Mouse (Mus musculus) activated CD4-positive, CD25-positive, alpha-beta regulatory T cell, adult 9 weeks (primary cell): Measurements from ENCODE around the gene Gm16181. TPM values are rescaled to one million over a fixed set of nuclear protein-coding genes. Genes with fewer than 3 reads are reported as not detected.

Source experiments
- polyA plus RNA-seq: library from polyadenylated mRNA; unstranded; fragments of 100-300 nt; shearing (Covaris generic); gene quantifications from one replicate; pipeline ENCODE4 v1.2.1, GENCODE M21; 2017

Gm16181 gene
- polyA plus RNA-seq: 1.6 TPM

DNA sequence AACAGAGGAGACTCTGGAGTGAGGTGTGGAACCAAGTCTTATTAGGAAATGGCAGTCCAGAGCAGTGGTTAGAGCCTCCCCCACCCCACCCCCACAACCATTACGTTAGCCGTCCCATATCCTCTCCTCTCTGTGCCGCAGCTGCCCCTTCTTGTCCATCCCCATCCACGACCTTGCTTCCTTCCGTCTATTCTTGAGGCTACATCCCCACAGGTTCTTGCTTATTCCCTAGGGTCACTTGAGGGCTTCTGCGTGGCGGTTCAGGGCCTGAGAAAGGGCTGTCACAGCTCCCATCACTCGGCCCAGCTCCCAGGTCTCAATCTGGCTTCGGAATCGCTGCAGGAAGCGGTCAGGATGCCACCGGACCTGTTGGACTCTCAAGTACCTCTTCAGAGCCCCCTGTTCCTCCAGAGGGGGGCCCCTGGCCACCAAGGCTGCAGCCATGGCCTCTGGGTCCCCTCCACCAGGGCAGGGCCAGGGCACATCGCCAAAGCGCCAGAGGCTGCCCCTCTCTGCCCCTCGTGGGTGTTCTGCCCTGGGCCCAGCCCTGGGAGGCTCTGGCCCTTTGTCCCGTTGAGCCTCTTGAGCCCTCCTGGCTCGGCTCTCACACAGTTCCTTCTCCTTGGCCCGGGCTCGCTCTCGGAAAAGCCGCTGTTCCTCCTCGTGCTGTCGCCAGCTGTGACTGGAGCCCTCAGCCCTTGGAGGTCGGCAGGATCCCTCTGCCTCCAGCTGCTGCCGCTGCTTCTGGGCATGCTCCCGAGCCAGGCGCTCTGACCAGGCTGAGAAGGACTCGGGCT, at the start of gene Gm16181:
Gene Gm16181 (plus strand): TSS at position 679 of the 797 bp plus-strand sequence.

DNA sequence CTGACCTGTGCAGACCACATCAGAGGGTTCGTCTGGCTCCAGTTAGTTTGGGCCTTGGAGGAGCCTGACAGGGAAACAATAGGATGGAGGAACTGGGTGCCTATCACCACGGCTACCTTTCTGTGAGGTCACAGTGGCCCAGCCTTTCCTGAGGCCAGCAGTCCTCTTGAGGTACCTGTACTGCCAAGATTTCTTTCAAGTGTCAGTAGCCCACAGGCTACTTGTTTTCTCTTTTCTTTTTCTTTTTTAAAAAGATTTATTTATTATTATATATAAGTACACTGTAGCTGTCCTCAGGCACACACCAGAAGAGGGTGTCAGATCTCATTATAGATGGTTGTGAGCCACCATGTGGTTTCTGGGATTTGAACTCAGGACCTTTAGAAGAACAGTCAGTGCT, 44.7 kb upstream of the Gm16181 start, which contains the start of gene Aif1:
Gene Aif1 (minus strand): TSS at position 101 of the 400 bp plus-strand sequence.

DNA sequence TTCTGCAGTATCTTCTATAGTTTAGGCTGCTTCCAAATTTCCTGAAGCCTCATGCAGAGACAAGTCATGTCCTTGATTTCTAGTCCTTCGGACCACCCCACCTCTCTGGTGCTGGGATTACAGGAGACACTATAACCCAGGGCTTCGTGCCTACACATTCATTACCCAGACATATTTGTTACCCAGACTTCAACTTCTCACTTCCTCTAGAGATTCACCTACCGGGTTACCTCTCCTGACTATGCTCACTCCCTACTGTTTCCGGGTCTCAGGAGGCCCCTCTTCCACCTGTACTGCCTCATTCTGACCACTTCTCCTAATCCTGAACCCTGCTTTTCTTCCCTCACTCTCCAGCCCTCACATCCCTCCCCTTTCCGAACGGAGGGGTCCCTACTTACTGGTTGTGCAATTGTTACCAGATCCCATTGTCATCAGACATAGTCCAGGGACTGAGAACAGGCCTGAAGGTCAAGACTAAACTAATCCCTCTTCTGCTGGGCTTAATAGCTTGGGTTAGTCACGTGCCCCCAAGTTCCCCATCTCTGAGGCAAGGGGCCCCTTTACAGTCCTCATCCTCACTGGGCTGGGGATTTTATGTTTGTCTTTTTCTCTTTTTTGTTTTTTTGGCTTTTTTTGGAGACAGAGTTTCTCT, 32.5 kb upstream of the Gm16181 start, which contains the start of gene Lst1:
Gene Lst1 (minus strand): TSS at position 481 of the 652 bp plus-strand sequence.

DNA sequence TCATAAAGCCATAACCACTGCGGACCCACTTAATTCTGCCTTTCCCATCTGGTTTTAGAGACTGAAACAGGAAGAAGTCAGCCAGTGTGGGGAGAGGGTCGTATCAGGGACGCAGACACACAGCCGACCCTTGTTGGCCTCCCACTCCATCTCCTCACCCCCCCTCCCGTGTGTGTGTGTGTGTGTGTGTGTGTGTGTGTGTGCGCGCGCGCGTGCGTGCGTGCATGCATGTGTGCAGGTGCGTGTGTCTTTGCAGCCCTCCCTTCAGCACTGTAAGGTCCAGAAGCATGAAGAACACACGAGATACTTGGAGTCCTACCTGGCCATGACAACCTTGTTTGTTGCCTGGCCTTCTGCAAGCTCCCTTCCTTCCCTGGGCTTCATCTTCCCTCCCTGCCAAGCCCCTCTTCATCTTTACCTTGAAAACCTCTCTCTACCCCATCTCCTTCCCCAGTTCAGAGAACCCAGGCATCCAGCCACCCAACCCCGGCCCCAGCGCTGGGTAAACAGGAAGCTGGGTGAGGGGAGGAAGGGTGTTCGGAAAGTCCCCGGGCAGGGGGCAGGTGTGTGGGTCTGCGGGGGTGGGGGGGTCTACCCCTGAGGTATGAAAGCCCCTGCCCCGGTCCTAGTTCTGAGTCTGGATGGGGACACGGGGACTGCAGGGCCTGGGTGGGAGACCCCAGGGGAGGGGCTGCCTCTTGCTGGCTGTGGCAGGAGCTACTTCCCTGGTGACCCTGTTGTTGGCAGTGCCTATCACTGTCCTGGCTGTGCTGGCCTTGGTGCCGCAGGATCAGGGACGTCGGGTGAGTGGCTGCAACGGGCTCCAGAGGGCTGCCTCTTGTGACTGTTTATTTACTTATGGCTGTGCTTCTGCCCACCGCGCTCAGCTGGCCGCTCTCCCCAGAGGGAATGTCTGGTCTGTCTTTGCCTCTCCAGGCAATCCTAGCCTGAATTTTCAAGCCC, 26.5 kb upstream of the Gm16181 start, which contains the start of gene Ltb:
Gene Ltb (plus strand): TSS at position 559 of the 963 bp plus-strand sequence.

DNA sequence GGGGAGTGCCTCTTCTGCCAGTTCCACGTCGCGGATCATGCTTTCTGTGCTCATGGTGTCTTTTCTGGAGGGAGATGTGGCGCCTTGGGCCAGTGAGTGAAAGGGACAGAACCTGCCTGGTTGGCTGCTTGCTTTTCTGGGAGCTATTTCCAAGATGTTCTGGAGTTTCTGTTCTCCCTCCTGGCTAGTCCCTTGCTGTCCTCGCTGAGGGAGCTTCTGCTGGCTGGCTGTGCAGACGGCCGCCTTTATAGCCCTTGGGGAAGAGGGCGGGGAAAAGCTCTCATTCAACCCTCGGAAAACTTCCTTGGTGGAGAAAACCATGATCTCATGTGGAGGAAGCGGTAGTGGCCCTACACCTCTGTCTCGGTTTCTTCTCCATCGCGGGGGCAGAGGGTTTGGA, 18.8 kb upstream of the Gm16181 start, which contains the start of gene Tnf:
Gene Tnf (minus strand): TSS at position 221 of the 400 bp plus-strand sequence.

DNA sequence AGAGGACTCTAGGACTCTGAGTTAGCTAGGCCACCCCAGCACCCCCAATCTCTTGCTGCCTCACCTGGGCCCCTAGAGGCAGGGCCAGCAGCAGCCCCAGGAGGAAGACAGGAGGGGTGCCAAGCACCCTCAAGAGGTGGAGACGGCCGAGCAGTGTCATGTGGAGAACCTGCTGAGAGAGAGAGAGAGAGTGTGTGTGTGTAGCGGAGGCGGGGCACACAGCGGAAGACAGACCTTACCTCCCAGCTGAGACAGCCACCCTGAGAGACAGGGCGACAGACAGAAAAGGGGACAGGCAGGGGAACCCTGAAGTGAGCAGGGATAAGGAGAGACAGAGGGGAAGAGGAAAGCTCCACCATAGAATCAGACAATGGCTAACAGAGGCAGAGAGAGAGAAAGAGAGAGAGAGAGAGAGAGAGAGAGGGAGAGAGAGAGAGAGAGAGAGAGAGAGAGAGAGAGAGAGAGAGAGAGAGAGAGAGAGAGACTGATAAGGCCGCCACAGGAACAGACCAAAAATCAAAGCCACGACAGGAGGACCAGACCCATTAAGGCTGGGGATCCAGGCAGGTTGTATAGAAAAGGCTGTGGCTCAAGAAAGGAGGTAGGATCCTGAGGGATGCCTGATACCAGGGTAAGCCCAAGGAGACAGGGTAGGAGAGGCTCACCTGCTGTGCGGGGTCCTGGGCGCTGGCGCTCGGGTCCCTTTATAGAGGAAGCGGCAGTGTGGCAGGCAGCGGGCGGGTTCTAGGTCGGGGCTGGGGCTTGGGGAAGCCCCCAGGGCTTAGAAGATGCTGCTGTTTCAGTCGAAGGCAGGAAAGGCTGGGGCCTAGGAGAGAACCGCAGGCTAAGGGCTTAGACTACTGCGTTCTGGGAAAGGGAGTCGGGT, 15.9 kb upstream of the Gm16181 start, which contains the start of gene Lta:
Gene Lta (minus strand): TSS at position 858 of the 886 bp plus-strand sequence.

DNA sequence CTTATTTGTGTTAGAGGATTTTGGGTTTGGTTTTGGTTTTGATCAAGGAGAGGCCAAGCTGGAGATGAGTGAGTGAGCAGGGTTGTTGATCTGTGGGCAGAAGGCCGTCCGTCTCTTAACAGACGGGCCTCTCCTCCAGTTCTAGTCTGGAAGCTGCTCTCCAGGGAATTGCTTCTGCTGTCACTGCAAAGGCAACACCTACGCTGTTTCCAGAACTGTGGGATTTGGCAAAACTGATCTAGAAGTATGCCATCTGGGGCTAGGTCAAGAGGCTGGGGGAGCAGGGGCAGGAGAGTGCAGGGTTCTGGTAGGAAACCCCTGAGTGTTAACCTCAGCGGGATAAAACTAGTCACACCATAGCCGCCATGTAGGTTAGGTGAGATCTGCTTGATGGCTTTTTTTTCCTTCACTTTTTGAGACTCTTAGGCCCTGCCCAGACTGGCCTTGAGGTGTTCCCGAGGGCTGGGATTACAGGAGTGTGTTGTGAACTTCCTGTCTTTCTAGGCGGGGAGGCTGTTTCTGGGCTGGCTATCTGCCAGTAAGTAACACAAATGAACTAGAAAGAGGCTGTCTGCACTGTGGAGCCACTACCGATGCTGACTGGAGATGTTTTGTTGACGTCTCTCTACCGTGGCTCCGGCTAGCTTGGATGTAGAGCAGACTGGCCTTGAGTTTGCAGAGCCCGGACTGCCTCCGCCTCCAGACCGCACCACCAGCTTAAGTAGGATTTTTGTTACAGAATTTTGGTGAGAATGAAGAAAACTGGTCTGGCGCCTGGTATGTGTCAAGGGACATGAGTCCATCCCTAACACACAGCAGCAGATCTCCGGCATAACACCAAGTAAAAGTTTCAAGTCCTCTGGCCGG, 12.7 kb downstream of the Gm16181 start, which contains the start of gene Atp6v1g2:
Gene Atp6v1g2 (plus strand): TSS at position 547 of the 867 bp plus-strand sequence.

DNA sequence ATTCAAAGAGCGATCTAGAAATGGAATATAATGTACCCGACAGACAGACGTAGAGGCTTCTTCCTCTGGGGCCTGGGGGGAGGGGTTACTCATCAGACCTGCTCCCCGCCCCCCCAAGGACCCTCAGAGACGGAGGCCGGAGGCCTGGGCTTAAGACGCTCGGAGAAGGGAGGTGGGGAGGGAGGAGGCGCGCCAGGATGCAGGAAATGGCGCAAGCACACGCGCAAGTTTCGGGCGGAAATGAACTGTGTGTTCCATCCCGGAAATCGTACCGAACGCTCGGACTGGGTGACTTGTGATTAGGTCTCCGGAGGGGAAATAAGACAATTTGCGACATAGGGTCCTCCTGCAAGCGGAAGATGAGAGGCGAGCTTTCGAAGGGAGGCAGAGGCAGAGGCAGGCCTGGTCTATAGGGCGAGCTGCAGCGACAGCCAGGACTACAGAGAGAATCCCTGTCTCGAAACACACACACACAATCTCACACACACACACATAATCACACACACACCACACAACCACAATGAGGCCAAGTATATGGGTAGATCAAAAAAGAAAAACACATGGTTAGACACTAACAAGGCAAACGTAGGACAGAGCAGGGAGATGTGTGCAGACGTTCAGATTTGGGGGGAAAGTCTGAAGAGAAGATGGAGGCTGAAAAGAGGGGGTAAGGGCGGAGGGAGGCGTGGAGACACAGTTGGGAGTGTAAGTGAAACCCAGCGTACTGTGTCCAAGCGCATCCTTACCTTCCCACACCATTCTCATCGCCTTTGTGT, 15.2 kb downstream of the Gm16181 start, which contains the start of gene Nfkbil1:
Gene Nfkbil1 (minus strand): TSS at position 179 of the 776 bp plus-strand sequence.

DNA sequence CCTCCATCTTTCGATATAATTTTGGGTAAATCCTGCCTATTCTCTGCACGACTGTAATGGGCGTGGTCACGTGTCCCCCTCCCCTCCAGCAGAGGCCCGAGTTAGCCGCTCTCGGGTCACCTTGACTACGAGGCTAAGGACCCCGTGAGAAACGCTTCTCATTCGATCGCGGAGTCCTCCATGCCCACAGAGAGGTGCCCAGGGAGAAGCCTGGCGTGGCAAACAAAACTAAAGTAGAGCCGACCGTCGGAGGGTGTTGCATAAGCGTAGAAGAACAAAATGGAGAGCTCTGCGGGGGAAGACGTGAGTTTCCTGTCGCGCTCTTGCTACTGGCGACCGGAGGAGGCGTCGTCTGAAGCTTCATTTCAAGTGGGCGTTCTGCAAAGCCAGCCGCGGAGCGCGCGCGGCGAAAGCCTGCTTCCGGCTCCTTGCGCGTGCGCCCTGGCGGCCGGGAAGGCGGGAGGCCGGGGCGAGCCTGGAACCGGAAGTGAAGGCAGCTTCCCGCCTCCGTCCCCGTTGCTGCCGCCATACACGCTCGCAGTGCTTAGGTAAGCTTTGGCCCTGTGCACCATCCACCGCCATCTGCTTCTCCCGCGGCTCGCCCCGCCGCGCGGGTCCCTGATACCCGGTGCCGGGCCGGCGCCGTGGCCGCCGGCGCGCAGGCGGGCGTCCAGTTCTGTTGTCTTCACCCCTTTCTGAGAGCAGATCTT, 20.8 kb downstream of the Gm16181 start, which contains the start of gene Ddx39b:
Gene Ddx39b (plus strand): TSS at position 442 of the 710 bp plus-strand sequence.

DNA sequence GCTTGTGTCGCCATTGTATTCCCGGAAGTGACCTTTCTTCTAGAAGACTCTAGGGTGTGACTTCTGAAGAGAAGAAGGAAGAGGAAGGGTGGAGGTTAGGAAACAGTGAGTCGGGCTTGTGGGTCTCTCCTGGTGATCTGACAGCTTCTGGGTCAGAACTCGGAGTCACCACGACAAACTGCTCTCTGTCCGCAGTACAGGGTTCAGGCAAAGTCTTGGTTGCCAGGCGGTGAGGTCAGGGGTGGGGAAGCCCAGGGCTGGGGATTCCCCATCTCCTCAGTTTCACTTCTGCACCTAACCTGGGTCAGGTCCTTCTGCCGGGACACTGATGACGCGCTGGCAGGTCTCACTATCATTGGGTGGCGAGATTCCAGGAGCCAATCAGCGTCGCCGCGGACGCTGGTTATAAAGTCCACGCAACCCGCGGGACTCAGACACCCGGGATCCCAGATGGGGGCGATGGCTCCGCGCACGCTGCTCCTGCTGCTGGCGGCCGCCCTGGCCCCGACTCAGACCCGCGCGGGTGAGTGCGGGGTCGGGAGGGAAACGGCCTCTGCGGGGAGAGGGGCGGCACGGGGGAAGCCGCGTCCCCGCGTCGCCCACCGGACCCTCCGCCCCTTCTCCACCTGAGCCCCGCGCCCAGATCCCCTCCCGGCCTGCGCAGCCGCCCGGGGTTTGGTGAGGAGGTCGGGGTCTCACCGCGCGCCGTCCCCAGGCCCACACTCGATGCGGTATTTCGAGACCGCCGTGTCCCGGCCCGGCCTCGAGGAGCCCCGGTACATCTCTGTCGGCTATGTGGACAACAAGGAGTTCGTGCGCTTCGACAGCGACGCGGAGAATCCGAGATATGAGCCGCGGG, 42.3 kb downstream of the Gm16181 start, which contains the start of gene H2-D1:
Gene H2-D1 (plus strand): TSS at position 67 of the 859 bp plus-strand sequence.

Other genes starting within 250 kb of the Gm16181 start
- gene Hspa1a, start 248.7 kb upstream of the Gm16181 start, polyA plus RNA-seq: 13.2 TPM
- 0.17 TPM for gene Hspa1l, start 248.1 kb upstream of the Gm16181 start, polyA plus RNA-seq
- gene Lsm2, start 239.0 kb upstream of the Gm16181 start, polyA plus RNA-seq: 55.0 TPM
- gene Vars, start 219.8 kb upstream of the Gm16181 start, polyA plus RNA-seq: 187 TPM
- gene Vwa7, start 204.3 kb upstream of the Gm16181 start, polyA plus RNA-seq: 0.33 TPM
- gene Sapcd1, start 192.8 kb upstream of the Gm16181 start, polyA plus RNA-seq: 0.82 TPM
- 1.5 TPM for gene Msh5, start 174.1 kb upstream of the Gm16181 start, polyA plus RNA-seq
- 661 TPM for gene Clic1, start 170.9 kb upstream of the Gm16181 start, polyA plus RNA-seq
- 2.2 TPM for gene Ddah2, start 161.8 kb upstream of the Gm16181 start, polyA plus RNA-seq
- gene Ly6g6c, start 155.4 kb upstream of the Gm16181 start, polyA plus RNA-seq: not detected
- not detected for gene Mpig6b, start 154.7 kb upstream of the Gm16181 start, polyA plus RNA-seq
- not detected for gene Ly6g6e, start 143.9 kb upstream of the Gm16181 start, polyA plus RNA-seq
- gene Ly6g6d, start 142.8 kb upstream of the Gm16181 start, polyA plus RNA-seq: not detected
- gene Ly6g6f, start 135.2 kb upstream of the Gm16181 start, polyA plus RNA-seq: not detected
- gene Abhd16a, start 131.6 kb upstream of the Gm16181 start, polyA plus RNA-seq: 65.7 TPM
- not detected for gene Ly6g5c, start 112.6 kb upstream of the Gm16181 start, polyA plus RNA-seq
- 3.8 TPM for gene Ly6g5b, start 105.4 kb upstream of the Gm16181 start, polyA plus RNA-seq
- gene Gpank1, start 99.4 kb upstream of the Gm16181 start, polyA plus RNA-seq: 58.5 TPM
- gene Csnk2b, start 98.8 kb upstream of the Gm16181 start, polyA plus RNA-seq: 341 TPM
- gene D17H6S53E, start 94.5 kb upstream of the Gm16181 start, polyA plus RNA-seq: 5.3 TPM
- not detected for gene Apom, start 88.8 kb upstream of the Gm16181 start, polyA plus RNA-seq
- gene Bag6, start 85.7 kb upstream of the Gm16181 start, polyA plus RNA-seq: 48.8 TPM
- 28.9 TPM for gene Prrc2a, start 55.9 kb upstream of the Gm16181 start, polyA plus RNA-seq
- 4.8 TPM for gene Aif1, start 44.8 kb upstream of the Gm16181 start, polyA plus RNA-seq
- gene Lst1, start 32.4 kb upstream of the Gm16181 start, polyA plus RNA-seq: 9.6 TPM
- gene Ltb, start 26.4 kb upstream of the Gm16181 start, polyA plus RNA-seq: 1,484 TPM
- gene Tnf, start 18.8 kb upstream of the Gm16181 start, polyA plus RNA-seq: 56.7 TPM
- gene Lta, start 15.5 kb upstream of the Gm16181 start, polyA plus RNA-seq: 152 TPM
- 6.4 TPM for gene Atp6v1g2, start 12.8 kb downstream of the Gm16181 start, polyA plus RNA-seq
- gene Nfkbil1, start 15.0 kb downstream of the Gm16181 start, polyA plus RNA-seq: 16.8 TPM
- gene Ddx39b, start 20.9 kb downstream of the Gm16181 start, polyA plus RNA-seq: 296 TPM
- gene H2-D1, start 41.9 kb downstream of the Gm16181 start, polyA plus RNA-seq: 6,634 TPM
- 0.20 TPM for gene H2-Q1, start 99.6 kb downstream of the Gm16181 start, polyA plus RNA-seq
- 21.3 TPM for gene H2-Q2, start 121.4 kb downstream of the Gm16181 start, polyA plus RNA-seq
- gene H2-Q4, start 158.8 kb downstream of the Gm16181 start, polyA plus RNA-seq: 49.6 TPM
- gene H2-Q6, start 204.0 kb downstream of the Gm16181 start, polyA plus RNA-seq: 973 TPM
- 2,993 TPM for gene H2-Q7, start 218.3 kb downstream of the Gm16181 start, polyA plus RNA-seq
- gene H2-Q10, start 249.3 kb downstream of the Gm16181 start, polyA plus RNA-seq: 30.2 TPM